Mouse (Mus musculus) G1E (cell line): ENCODE measurements around the gene Slc25a13. TPM values are rescaled to one million over a fixed set of nuclear protein-coding genes. Genes with fewer than 3 reads are reported as not detected.

Experiments used
- ATAC-seq: 2 replicates; pipeline ENCODE4 v1.8.0; 2016; ENCODE audit warnings: mild to moderate bottlenecking; ENCODE audit not compliant: insufficient number of reproducible peaks, poor library complexity, low FRiP score, severe bottlenecking; ENCODE audit errors: extremely low read depth
- DNase-seq: peaks from one replicate; pipeline ENCODE4 v3.0.0; 2012; ENCODE audit warnings: low spot score
- H3K27me3 ChIP-seq: 2 replicates; pipeline ENCODE4 v1.6.1; 2012; ENCODE audit warnings: mild to moderate bottlenecking, low read length, inconsistent platforms; ENCODE audit not compliant: insufficient read depth
- H3K36me3 ChIP-seq: replicated peaks from 2 replicates; pipeline ENCODE3; 2012; ENCODE audit warnings: mild to moderate bottlenecking, inconsistent platforms
- H3K4me1 ChIP-seq: 2 replicates; pipeline ENCODE4 v1.6.1; 2012; ENCODE audit warnings: low read depth, low read length, inconsistent platforms, mixed read lengths; ENCODE audit not compliant: insufficient read depth
- H3K4me3 ChIP-seq: 2 replicates; pipeline ENCODE4 v1.5.1; 2012; ENCODE audit warnings: low read depth, mild to moderate bottlenecking, inconsistent platforms, low read length, moderate library complexity, mixed read lengths
- H3K9me3 ChIP-seq: replicated peaks from 2 replicates; pipeline ENCODE4 v1.6.1; 2012; ENCODE audit warnings: inconsistent platforms
- CTCF ChIP-seq: IDR thresholded peaks from 2 replicates; pipeline ENCODE4 v1.5.1; 2012; ENCODE audit warnings: low read depth, low read length, inconsistent platforms, mixed read lengths
- GATA1 ChIP-seq: IDR thresholded peaks from 2 replicates; pipeline ENCODE4 v1.6.1; 2012; ENCODE audit warnings: borderline replicate concordance, low read length, inconsistent platforms, mixed read lengths
- GATA2 ChIP-seq: IDR thresholded peaks from 2 replicates; pipeline ENCODE4 v1.6.1; 2012; ENCODE audit warnings: low read depth, low read length, inconsistent platforms, borderline replicate concordance
- POLR2AphosphoS5 ChIP-seq: IDR thresholded peaks from 2 replicates; pipeline ENCODE4 v1.6.1; 2012; ENCODE audit warnings: low read depth, low read length, inconsistent platforms; ENCODE audit not compliant: insufficient replicate concordance
- TAL1 ChIP-seq: conservative IDR thresholded peaks from 2 replicates; pipeline ENCODE4 v1.6.1; 2012; ENCODE audit warnings: low read depth, low read length, inconsistent platforms, mixed read lengths
- polyA plus RNA-seq: library from polyadenylated mRNA; stranded (reverse); fragments of >175 nt; gene quantifications from 2 replicates; pipeline ENCODE4 v1.2.3, GENCODE M21; 2012
- total RNA-seq, 2 experiments: library from RNA; stranded (forward) in 1 of 2; stranded (reverse) in 1 of 2; fragments of 200-1000 nt in 1 of 2; fragments of >200 nt in 1 of 2; fragmentation: Nextera tagmentation in 1 of 2; gene quantifications; 2 replicates each; pipeline ENCODE4 v1.2.3; 2014 to 2017

Slc25a13 gene
- total RNA-seq (2014; fragmentation: Nextera tagmentation) (24.6 and 26.7 TPM in 2 replicates), total RNA-seq (2017) (46.6 and 52.7 TPM in 2 replicates), polyA plus RNA-seq (4.0 and 6.6 TPM in 2 replicates)

- peak; percentile 92 for ATAC-seq
- TF ChIP-seq GATA1 (no peak), TAL1 (no peak), POLR2AphosphoS5 (no peak), CTCF (no peak), GATA2 (no peak)
- Histone ChIP-seq H3K9me3 (no peaks in the 10 kb centered on the region), H3K4me1 (peaks cover 24% of the 10 kb centered on the region), H3K27me3 (peaks cover 15% of the 10 kb centered on the region), H3K4me3 (peak within 1 kb of the TSS; percentile 92), H3K36me3 (peaks cover 17% of the 10 kb centered on the region)
- DNase-seq, result peak; percentile 95
These were observed at the start of gene Slc25a13 for GRCm38 (mm10) chr6:6216507-6217285. Slc25a13 (minus strand) TSS chr6:6217173.

- TF ChIP-seq POLR2AphosphoS5 (no peak), CTCF (no peak), GATA2 (no peak), GATA1 (no peak), TAL1 (no peak)
- DNase-seq (no peak), ATAC-seq (no peak)
- no peaks in the 10 kb centered on the region for H3K4me1 ChIP-seq
- H3K36me3 ChIP-seq, result no peaks in the 10 kb centered on the region
- no peaks in the 10 kb centered on the region for H3K9me3 ChIP-seq
- H3K27me3 ChIP-seq, result peaks cover 6% of the 10 kb centered on the region; the same call in 1 of the 2 replicates
- H3K4me3 ChIP-seq, result no peak overlapping the region
These were observed 48.8 kb upstream of the Slc25a13 start for GRCm38 (mm10) chr6:6265761-6266160.

- no peak for ATAC-seq
- no peak overlapping the region for H3K4me3 ChIP-seq
- no peaks in the 10 kb centered on the region for H3K9me3 ChIP-seq
- H3K27me3 ChIP-seq, result peaks cover 6% of the 10 kb centered on the region; the same call in 1 of the 2 replicates
- no peaks in the 10 kb centered on the region for H3K4me1 ChIP-seq
- DNase-seq, result no peak
- H3K36me3 ChIP-seq, result no peaks in the 10 kb centered on the region
- no peak for TF ChIP-seq GATA1
- no peak for TF ChIP-seq TAL1
- no peak for TF ChIP-seq POLR2AphosphoS5
- TF ChIP-seq GATA2, result no peak
- TF ChIP-seq CTCF, result no peak
These were observed 46.4 kb upstream of the Slc25a13 start for GRCm38 (mm10) chr6:6263293-6263911.

- 0 out of 2 replicates have a peak, but pooled peaks cover 3% of the 10 kb centered on the region for H3K27me3 ChIP-seq
- no peaks in the 10 kb centered on the region for H3K4me1 ChIP-seq
- TF ChIP-seq GATA2, result no peak
- no peak for TF ChIP-seq POLR2AphosphoS5
- no peak for TF ChIP-seq CTCF
- no peak for TF ChIP-seq GATA1
- TF ChIP-seq TAL1, result no peak
- H3K9me3 ChIP-seq, result no peaks in the 10 kb centered on the region
- H3K4me3 ChIP-seq, result no peak overlapping the region
- ATAC-seq (no peak), DNase-seq (no peak)
- H3K36me3 ChIP-seq, result no peaks in the 10 kb centered on the region
These were observed 43.9 kb upstream of the Slc25a13 start for GRCm38 (mm10) chr6:6260917-6261316.

GRCm38 (mm10) chr6:6248500-6248899, 31.5 kb upstream of the Slc25a13 start:
- ATAC-seq (no peak), DNase-seq (no peak)
- TF ChIP-seq GATA1, result no peak
- TF ChIP-seq TAL1, result no peak
- H3K27me3 ChIP-seq, result peaks cover 5% of the 10 kb centered on the region; the same call in 1 of the 2 replicates
- no peaks in the 10 kb centered on the region for H3K9me3 ChIP-seq
- no peaks in the 10 kb centered on the region for H3K36me3 ChIP-seq
- no peak overlapping the region for H3K4me3 ChIP-seq
- no peaks in the 10 kb centered on the region for H3K4me1 ChIP-seq

GRCm38 (mm10) chr6:6243828-6244227, 26.9 kb upstream of the Slc25a13 start:
- H3K27me3 ChIP-seq, result no peaks in the 10 kb centered on the region; the same call in 1 of the 2 replicates
- H3K36me3 ChIP-seq, result no peaks in the 10 kb centered on the region
- H3K4me1 ChIP-seq, result no peaks in the 10 kb centered on the region
- no peak for DNase-seq
- no peak overlapping the region for H3K4me3 ChIP-seq
- TF ChIP-seq CTCF (no peak), GATA1 (no peak), GATA2 (no peak)
- no peak for ATAC-seq
- H3K9me3 ChIP-seq, result no peaks in the 10 kb centered on the region
